Mouse (Mus musculus): Measurements from ENCODE around the gene Bzw2.

DNA sequence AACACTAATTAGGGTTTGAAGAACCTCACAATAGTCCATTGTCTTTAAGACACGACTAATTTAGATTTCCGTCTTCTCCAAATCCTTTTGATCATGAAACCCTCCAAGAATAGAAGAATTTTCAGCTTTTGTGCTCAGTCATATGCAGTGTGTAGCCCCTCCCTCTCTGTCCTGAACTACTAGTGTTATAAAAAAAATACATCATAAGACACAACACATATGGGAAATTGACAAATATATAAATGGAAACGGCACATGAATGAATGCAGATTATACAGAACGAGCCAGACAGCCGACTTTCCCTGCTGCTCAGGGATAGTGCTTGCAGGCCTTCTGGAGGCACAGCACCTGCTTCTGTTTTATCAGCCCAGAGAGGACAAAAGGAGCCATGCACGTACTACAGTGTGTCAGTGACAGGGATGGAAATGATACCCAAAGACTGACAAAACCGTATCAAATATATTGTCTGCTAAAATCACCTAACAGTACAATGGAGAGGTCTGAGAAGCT is 62.5 kb downstream of the Bzw2 start:
- no peak for TF ChIP-seq CTCF (IDR thresholded peaks at IDR 0.05; ENCODE audit: borderline replicate concordance, extremely low read depth, insufficient read depth, insufficient read length)
- TF ChIP-seq POLR2A (IDR thresholded peaks at IDR 0.05; ENCODE audit: borderline replicate concordance, extremely low read depth, insufficient read depth, insufficient read length, poor library complexity, severe bottlenecking): no peak
